Mouse (Mus musculus) megakaryocyte, embryonic 14.5 days (primary cell): ENCODE data around the gene Ccdc15.

ENCODE experiments used
- FLI1 ChIP-seq: IDR thresholded peaks from 2 replicates; pipeline ENCODE4 v1.6.1; 2012; ENCODE audit warnings: low read length, inconsistent platforms, mixed read lengths
- GATA1 ChIP-seq: IDR thresholded peaks from 3 replicates; pipeline ENCODE4 v1.6.1; 2012; ENCODE audit warnings: mixed read lengths, low read length, inconsistent platforms, borderline replicate concordance

DNA sequence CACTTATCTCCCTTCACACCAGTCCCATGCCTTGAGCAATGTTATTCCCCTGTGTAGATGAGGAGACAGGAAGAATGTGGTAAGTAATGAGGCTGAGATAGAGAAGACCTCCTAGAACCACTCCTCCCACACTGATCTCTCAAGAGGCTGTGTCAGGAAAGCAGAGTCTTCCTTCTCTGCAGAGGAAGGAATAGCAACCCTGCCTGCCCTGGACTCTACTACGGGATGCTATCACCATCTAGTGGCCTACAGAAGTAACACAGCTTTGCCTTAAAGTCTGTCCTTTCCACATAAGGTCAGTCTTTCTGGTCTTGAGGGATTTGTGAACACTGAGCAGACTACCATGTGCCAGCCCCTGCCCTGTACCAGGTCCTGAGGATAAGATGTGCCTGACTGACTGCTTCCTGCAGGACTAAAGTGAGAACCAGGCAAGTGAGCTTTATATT lies 118.3 kb downstream of the Ccdc15 start:
- no peak for TF ChIP-seq FLI1
- no peak for TF ChIP-seq GATA1
